Mouse (Mus musculus) liver, embryonic 14.5 days (tissue): ENCODE measurements at regions not wholly inside any gene's neighbourhood (a gene's known extent, or its start where the extent isn't known, plus 50 kb on each side); places are given as distances from the start of the nearest gene placed in this dataset.

ENCODE experiments used
- ATAC-seq: fragments of 200-750 bp; cut with Nextera tagmentation; 2 replicates; pipeline ENCODE4 v1.8.0; 2017; ENCODE audit warnings: moderate number of reproducible peaks, mild to moderate bottlenecking, moderate library complexity; ENCODE audit not compliant: insufficient read depth
- DNase-seq, 3 experiments: peaks; one replicate each; pipeline ENCODE4 v3.0.0-alpha.2; 2012 to 2013; ENCODE audit warnings: low read depth in 3 of 3, low spot score in 3 of 3
- H3K27ac ChIP-seq: fragments of 300-500 bp; sonication (generic); 2 replicates; pipeline ENCODE4 v1.5.1; 2014; ENCODE audit warnings: moderate library complexity, mild to moderate bottlenecking, control low read depth, inconsistent platforms
- H3K27me3 ChIP-seq: fragments of 300-500 bp; sonication (generic); 2 replicates; pipeline ENCODE4 v1.6.1; 2014; ENCODE audit warnings: mild to moderate bottlenecking, low read length, moderate library complexity; ENCODE audit not compliant: control insufficient read depth, insufficient read depth
- H3K36me3 ChIP-seq: fragments of 300-500 bp; sonication (generic); replicated peaks from 2 replicates; pipeline ENCODE4 v1.6.1; 2014; ENCODE audit warnings: low read depth; ENCODE audit not compliant: control insufficient read depth, insufficient read depth
- H3K4me1 ChIP-seq, 2 experiments: fragments of 200-500 bp in 1 of 2; fragments of 300-500 bp in 1 of 2; sonication (generic) in 1 of 2; replicated peaks; 2 replicates each; pipeline ENCODE4 v1.6.1; 2012 to 2014; ENCODE audit warnings: antibody characterized with exemption in 1 of 2, inconsistent platforms in 1 of 2, low read length in 1 of 2; ENCODE audit not compliant: control insufficient read depth in 2 of 2, insufficient read depth in 2 of 2
- H3K4me2 ChIP-seq: fragments of 300-500 bp; sonication (generic); 2 replicates; pipeline ENCODE4 v1.6.1; 2014; ENCODE audit warnings: low read depth, mild to moderate bottlenecking, control low read depth, moderate library complexity
- H3K4me3 ChIP-seq, 2 experiments: fragments of 200-500 bp in 1 of 2; fragments of 300-500 bp in 1 of 2; sonication (generic) in 1 of 2; 2 replicates each; pipeline ENCODE4 v1.5.1; 2012 to 2014; ENCODE audit warnings: low read depth in 2 of 2, low read length in 2 of 2, mild to moderate bottlenecking in 2 of 2, control low read depth in 1 of 2, inconsistent platforms in 1 of 2, moderate library complexity in 1 of 2; ENCODE audit not compliant: insufficient read depth in 1 of 2
- H3K9ac ChIP-seq: fragments of 300-500 bp; sonication (generic); replicated peaks from 2 replicates; pipeline ENCODE4 v1.6.1; 2014; ENCODE audit warnings: mild to moderate bottlenecking, control low read depth, moderate library complexity
- H3K9me3 ChIP-seq: fragments of 300-500 bp; sonication (generic); 2 replicates; pipeline ENCODE4 v1.6.1; 2016; ENCODE audit warnings: low read length, mixed read lengths; ENCODE audit not compliant: control insufficient read depth
- CTCF ChIP-seq: IDR thresholded peaks from 2 replicates; pipeline ENCODE4 v1.5.1; 2016; ENCODE audit warnings: antibody characterized with exemption, low read depth, control low read depth
- EP300 ChIP-seq: IDR thresholded peaks from 2 replicates; pipeline ENCODE4 v1.6.1; 2016; ENCODE audit warnings: antibody characterized with exemption, low read depth
- WGBS: fragments of 180-500 bp; shearing (Covaris S2); extraction: QIAGEN DNeasy Blood & Tissue Kit; methylation state at CpG from one replicate; pipeline ENCODE4 v1.1.7; 2014; ENCODE audit not compliant: insufficient replicate concordance; 5-methylcytosine and 5-hydroxymethylcytosine counted together

DNA sequence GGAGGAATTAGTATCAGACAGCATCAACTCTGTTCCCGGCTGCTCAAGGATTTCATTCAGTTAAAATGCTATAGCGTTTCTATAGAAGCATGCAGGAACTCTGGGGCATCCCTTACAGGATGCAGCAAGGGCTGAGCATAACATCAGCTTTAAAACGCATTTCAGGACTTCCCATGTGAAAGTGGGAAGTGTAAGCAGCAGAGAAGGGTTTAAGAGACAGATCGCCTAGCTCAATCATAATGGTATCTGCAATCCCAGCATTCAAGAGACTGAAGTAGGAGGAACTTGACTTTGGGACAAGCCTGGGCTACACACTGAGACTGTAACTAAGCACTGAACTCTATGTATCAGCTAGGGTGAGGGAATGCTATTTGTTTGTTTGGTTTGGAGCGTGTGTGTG is 96.2 kb upstream of the Arhgap32 start:
- no peak for DNase-seq
- no peak for ATAC-seq

DNA sequence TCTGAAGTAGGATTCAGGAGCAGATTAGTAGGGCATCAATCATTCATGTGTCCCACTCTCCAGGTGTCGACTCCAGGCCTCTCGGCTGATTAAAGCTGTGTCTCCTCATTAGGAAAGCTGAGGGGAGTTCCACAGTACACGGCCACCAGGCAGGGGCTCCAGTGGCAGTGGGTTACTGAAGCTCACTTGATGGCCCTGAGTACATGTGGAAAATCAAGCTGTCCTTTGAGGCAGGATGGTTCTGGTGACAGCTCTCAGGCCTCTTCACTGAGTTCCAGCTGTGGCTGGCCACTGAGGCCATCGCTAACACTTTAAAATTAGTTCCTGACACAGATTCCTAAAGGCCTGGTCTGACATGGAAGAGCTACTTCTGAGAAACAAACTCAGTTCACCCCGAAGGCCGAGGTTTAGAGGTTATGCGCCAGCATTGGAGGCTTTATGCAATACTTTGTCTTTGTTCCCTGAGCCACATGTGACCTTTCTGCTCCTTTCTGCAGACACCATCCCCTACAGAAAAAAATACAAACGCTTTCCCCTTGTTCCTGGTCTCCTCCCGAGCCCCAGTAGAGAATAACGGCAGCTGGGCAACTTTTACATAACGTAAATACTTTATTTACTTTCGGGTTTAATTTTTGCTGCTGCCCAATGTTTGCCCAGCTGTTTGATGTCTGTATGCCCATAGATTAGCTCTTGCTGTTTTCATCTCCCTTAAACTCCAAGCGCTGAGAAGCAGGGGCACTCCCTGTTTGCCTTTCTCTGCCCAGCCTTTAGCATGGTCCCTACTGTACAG is 94.8 kb upstream of the Arhgap32 start:
- DNase-seq (no peak), ATAC-seq (no peak)
- H3K27me3 ChIP-seq, result no peaks in the 10 kb centered on the region
- no peaks in the 10 kb centered on the region for H3K9me3 ChIP-seq
- no peak overlapping the region for H3K27ac ChIP-seq
- H3K36me3 ChIP-seq, result no peaks in the 10 kb centered on the region
- H3K9ac ChIP-seq, result no peak overlapping the region
- H3K4me1 ChIP-seq, result peaks cover 0 to 4% of the 10 kb centered on the region in 2 experiments; a peak in 1 of 4 replicates
- H3K4me3 ChIP-seq, result no peak overlapping the region
- TF ChIP-seq EP300, result no peak
- TF ChIP-seq CTCF, result no peak
- 51% methylated on average over 13 of the region's 13 CpGs for WGBS
- H3K4me2 ChIP-seq, result no peak overlapping the region

More for the DNA sequence above, 96.2 kb upstream of the Arhgap32 start:
- TF ChIP-seq EP300 (no peak), CTCF (no peak)
- WGBS, result 51% methylated on average over 5 of the region's 5 CpGs
- Histone ChIP-seq H3K36me3 (no peaks in the 10 kb centered on the region), H3K4me2 (no peak overlapping the region), H3K9me3 (no peaks in the 10 kb centered on the region), H3K27me3 (no peaks in the 10 kb centered on the region), H3K4me1 (peaks cover 0 to 4% of the 10 kb centered on the region in 2 experiments; a peak in 1 of 4 replicates), H3K9ac (no peak overlapping the region), H3K27ac (no peak overlapping the region), H3K4me3 (no peak overlapping the region)

DNA sequence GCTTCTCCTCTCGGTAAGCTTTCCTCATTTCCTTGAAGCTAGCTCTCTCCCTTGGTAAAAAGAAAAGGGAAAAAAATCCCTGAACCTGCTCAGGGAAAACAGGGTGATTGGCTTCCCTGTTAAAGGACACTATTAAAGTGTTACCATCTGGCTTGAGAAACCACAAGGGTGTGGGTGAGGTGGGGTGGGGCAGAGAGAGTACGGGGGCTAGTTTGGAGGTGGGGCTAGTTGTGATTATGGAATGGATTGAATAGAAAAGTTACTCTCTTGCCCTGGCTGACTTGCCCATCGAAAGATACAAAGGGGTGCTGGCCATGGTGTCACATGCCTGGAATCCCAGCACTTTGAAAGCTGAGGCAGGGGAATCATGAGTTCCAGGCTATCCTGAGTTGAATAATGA is 94.2 kb upstream of the Arhgap32 start:
- ATAC-seq (no peak), DNase-seq (no peak)
- 46% methylated on average over 3 of the region's 3 CpGs for WGBS
- no peaks in the 10 kb centered on the region for H3K36me3 ChIP-seq
- no peaks in the 10 kb centered on the region for H3K9me3 ChIP-seq
- no peak overlapping the region for H3K9ac ChIP-seq
- no peak overlapping the region for H3K27ac ChIP-seq
- no peak overlapping the region for H3K4me2 ChIP-seq
- TF ChIP-seq EP300 (no peak), CTCF (no peak)
- peaks cover 0 to 4% of the 10 kb centered on the region in 2 experiments; a peak in 1 of 4 replicates for H3K4me1 ChIP-seq
- H3K27me3 ChIP-seq, result no peaks in the 10 kb centered on the region
- no peak overlapping the region for H3K4me3 ChIP-seq

DNA sequence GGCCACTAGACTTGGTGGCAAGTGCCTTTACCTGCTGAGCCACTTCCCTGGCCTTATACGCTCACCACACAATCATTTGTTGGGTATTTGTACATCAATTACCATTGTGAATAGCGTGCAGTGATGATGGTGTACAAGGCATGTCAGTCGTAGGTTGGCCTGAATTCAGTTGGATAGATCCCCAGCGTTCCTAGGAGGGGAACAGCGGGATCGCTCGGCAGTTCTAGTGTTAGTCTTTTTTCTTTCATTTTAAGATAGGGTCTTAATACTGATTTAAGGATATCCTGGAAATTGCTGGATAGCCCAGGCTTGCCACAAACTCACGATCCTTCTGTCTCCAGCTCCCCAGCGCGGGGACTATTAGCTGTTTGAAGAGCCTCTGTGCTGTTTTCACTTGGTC is 92.9 kb upstream of the Arhgap32 start:
- H3K36me3 ChIP-seq, result no peaks in the 10 kb centered on the region
- H3K4me1 ChIP-seq, result peaks cover 0 to 4% of the 10 kb centered on the region in 2 experiments; a peak in 1 of 4 replicates
- no peak overlapping the region for H3K4me3 ChIP-seq
- 69% methylated on average over 10 of the region's 10 CpGs for WGBS
- H3K9me3 ChIP-seq, result no peaks in the 10 kb centered on the region
- no peak overlapping the region for H3K9ac ChIP-seq
- TF ChIP-seq EP300 (no peak), CTCF (no peak)
- no peak overlapping the region for H3K27ac ChIP-seq
- H3K27me3 ChIP-seq, result no peaks in the 10 kb centered on the region
- no peak overlapping the region for H3K4me2 ChIP-seq
- DNase-seq (no peak), ATAC-seq (no peak)

DNA sequence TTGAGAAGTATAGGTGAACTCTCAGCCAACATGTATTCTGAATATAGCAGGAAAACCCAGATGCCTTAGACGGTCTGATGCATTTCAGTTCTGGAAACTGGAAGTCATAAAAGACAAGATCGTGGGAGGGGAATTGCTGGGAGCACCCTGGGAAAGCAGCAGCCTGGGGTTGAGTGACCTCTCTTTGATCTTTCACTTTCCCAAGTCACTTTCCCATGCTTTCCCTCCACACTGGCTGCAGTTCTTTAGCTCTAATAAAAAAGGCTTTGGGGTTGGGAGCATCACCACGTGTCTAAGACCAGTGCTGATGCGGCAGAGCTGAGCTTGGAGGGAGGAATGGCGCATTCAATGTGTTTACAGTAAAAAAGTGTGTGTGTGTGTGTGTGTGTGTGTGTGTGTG is 91.2 kb upstream of the Arhgap32 start:
- no peak for ATAC-seq
- no peaks in the 10 kb centered on the region for H3K36me3 ChIP-seq
- 37% methylated on average over 5 of the region's 5 CpGs for WGBS
- no peak overlapping the region for H3K27ac ChIP-seq
- H3K9me3 ChIP-seq, result no peaks in the 10 kb centered on the region
- TF ChIP-seq EP300 (no peak), CTCF (no peak)
- no peak for DNase-seq
- no peak overlapping the region for H3K4me3 ChIP-seq
- H3K4me2 ChIP-seq, result no peak overlapping the region
- H3K27me3 ChIP-seq, result no peaks in the 10 kb centered on the region
- H3K9ac ChIP-seq, result no peak overlapping the region
- peaks cover 0 to 4% of the 10 kb centered on the region in 2 experiments; a peak in 1 of 4 replicates for H3K4me1 ChIP-seq
